Mouse (Mus musculus): Measurements from ENCODE around the gene Smim1. TPM values are rescaled to one million over a fixed set of nuclear protein-coding genes. Genes with fewer than 3 reads are reported as not detected.

Smim1 gene
- polyA plus RNA-seq, 1 experiment from 2014 or later = 33.3 TPM

DNA sequence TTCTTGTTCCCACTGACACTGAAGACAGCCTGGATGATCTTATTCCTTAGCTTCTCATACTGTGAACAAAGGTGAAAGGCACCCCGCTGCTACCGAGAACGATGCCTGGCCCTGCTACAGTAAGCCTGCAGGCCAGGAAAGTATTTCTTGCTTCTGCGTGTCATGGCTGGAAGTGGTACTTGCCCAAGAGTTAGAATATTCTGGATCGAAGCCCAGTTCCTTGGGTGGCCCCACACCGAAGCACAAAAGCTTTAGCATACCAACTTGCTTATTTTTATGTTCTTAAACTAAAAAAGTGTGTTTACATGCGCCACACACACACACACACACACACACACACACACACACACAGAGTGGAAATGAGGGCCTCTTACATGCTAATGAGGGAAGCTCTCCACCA lies 2.0 kb upstream of the Smim1 start:
- Histone ChIP-seq H3K27ac (ENCODE audit: low read depth) (no peak overlapping the region), H3K9ac (no peak overlapping the region), H3K4me1 (ENCODE audit: insufficient read depth) (peaks cover 10% of the 10 kb centered on the region), H3K4me3 (ENCODE audit: low read depth, low read length) (no peak overlapping the region), H3K9me3 (ENCODE audit: low read depth, low read length) (no peaks in the 10 kb centered on the region), H3K4me2 (no peak overlapping the region), H3K27me3 (ENCODE audit: insufficient read depth, low read length) (peaks cover 3% of the 10 kb centered on the region; the same call in 1 of the 2 replicates), H3K36me3 (ENCODE audit: insufficient read depth) (no peaks in the 10 kb centered on the region)
- no peak for TF ChIP-seq CTCF (IDR thresholded peaks at IDR 0.05; ENCODE audit: low read depth)
- ATAC-seq (ENCODE audit: insufficient read depth) = no peak
- DNase-seq = peak; percentile 30
- WGBS = 67% methylated on average over 7 of the region's 7 CpGs

DNA sequence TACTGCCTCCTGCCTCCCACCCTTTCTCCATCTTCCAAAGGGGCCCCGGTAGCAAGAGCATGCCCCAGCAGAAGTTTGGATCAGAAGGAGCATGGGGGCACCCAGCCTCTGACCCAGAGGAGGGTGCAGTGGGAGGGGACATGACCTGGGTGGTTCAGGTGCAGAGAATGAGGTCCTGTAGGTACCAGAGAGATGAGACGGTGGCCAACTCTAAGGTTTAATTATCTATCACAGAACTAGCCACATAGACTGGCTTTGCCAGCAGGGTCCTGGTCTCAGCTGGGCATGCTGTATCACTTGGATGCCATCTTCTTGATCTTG lies 371 bp upstream of the Smim1 start:
- Histone ChIP-seq H3K4me3 (ENCODE audit: low read depth, low read length) (peak overlapping the region; percentile 42), H3K9ac (peak overlapping the region; percentile 61), H3K4me1 (ENCODE audit: insufficient read depth) (peaks cover 10% of the 10 kb centered on the region), H3K27me3 (ENCODE audit: insufficient read depth, low read length) (peaks cover 3% of the 10 kb centered on the region; the same call in 1 of the 2 replicates), H3K36me3 (ENCODE audit: insufficient read depth) (peaks cover 12% of the 10 kb centered on the region), H3K9me3 (ENCODE audit: low read depth, low read length) (no peaks in the 10 kb centered on the region), H3K27ac (ENCODE audit: low read depth) (no peak overlapping the region), H3K4me2 (peak overlapping the region; percentile 74)
- no peak for DNase-seq
- WGBS = 35% methylated on average over 2 of the region's 2 CpGs
- no peak for TF ChIP-seq CTCF (IDR thresholded peaks at IDR 0.05; ENCODE audit: low read depth)
- no peak for ATAC-seq (ENCODE audit: insufficient read depth)

DNA sequence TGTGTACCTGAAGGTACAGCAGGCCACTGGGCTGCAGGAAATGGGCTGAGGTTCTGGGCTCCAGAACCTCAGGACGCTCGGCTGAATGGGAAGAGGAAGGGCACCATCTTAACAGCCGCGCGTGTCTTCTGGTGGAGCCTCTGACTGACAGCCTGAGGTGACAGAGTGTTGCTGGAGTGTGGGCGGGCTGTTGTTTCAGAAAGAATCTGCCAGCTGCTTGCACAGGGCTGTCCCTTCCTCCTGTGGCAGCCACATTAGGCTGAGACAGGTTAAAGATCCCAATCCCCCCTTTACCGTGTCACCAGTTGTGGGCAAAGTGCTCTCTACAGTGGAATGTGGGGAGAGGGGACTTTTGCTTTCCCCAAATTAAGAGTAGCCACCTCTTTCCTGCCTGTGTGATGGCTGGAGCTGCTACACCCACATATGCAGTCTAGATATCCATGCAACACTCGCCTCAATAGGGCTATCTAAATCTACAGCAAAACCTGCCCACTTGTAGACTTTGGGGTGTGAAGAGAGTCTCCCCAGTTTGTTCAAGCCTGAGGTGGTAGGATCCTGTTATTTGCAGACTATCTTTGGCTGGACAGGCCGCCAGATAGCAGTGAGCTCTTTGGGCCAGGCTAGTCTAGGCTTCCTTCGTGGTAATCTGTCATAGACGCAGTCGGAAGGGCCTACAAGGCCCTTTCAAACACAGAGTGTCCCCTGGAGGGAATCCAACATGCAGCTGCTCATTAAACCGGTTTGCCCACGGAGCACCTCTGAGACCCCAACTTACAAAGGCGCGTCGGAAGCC lies 1.1 kb downstream of the Smim1 start:
- no peaks in the 10 kb centered on the region for H3K9me3 ChIP-seq (ENCODE audit: low read depth, low read length)
- DNase-seq = peak; percentile 55
- TF ChIP-seq CTCF (IDR thresholded peaks at IDR 0.05; ENCODE audit: low read depth) = no peak
- peaks cover 3% of the 10 kb centered on the region; the same call in 1 of the 2 replicates for H3K27me3 ChIP-seq (ENCODE audit: insufficient read depth, low read length)
- H3K4me1 ChIP-seq (ENCODE audit: insufficient read depth) = peaks cover 10% of the 10 kb centered on the region
- H3K27ac ChIP-seq (ENCODE audit: low read depth) = peak overlapping the region; percentile 60
- no peak for ATAC-seq (ENCODE audit: insufficient read depth)
- WGBS = 18% methylated on average over 17 of the region's 17 CpGs
- peak overlapping the region; percentile 42 for H3K4me3 ChIP-seq (ENCODE audit: low read depth, low read length)
- H3K9ac ChIP-seq = peak overlapping the region; percentile 61
- peaks cover 27% of the 10 kb centered on the region for H3K36me3 ChIP-seq (ENCODE audit: insufficient read depth)
- peak overlapping the region; percentile 74 for H3K4me2 ChIP-seq

DNA sequence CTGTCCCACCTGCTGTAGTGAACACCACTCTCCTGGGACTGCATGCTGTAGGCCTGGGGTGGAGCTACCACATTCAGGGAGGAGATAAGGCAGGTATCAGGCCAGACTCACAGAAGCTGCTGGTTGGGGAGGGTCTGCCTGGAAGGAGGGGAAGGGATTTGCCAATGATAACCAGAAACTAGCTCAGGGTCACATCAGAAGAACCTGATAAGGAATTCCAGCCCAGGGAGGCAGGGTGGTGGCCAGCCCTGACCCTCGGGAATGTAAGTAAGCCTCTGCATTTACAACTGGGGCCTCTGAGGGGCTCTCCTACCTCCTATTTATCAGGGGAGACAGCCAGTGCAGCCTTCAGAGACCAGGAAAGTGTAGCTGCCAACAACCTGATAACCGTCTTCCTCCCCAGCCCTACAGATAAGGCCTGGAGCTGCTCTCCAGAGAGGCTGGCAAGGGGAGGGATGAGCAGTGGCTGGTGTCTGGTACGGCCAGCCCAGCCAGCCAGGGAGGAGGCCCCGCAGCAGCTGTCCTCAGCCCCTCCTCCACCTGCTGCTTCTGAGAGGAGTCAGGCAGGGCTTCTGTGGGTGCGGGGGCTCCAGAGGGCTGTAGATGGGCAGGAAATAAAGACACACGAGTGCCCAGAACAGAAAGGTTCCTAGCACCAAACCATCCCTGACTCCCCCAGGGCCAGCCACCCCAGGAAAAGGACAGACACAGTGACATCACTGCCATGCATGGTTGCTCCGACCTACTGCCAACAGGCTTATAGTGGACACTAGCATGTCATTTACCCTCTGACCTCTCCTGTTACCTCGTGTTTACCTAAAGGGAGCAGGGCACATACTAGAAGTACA lies 2.1 kb downstream of the Smim1 start:
- H3K27ac ChIP-seq (ENCODE audit: low read depth) = peak overlapping the region; percentile 32; the same call in 1 of the 2 replicates
- H3K4me3 ChIP-seq (ENCODE audit: low read depth, low read length) = peak overlapping the region; percentile 42

DNA sequence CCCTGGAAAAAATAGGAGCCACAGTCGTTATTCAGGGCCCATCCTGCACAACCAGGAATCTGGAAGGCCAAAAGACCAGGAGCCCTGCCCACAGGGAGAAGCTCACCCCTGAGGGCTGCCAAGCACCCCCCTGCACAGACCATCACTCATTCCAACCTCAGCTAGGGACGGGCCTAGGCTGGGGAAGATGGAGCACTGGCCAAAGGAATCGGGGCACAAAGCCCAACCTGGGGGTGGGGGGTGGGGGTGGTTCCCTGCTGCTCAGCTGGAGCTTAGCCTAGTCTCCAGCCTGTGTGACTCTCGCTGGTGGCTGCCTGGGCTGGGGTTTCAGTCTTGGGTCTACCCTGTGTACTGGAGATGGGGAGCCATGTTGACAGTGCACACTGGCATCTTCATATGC lies 3.2 kb downstream of the Smim1 start:
- no peak for TF ChIP-seq CTCF (IDR thresholded peaks at IDR 0.05; ENCODE audit: low read depth)
- Histone ChIP-seq H3K4me3 (ENCODE audit: low read depth, low read length) (no peak overlapping the region), H3K36me3 (ENCODE audit: insufficient read depth) (peaks cover 47% of the 10 kb centered on the region), H3K4me1 (ENCODE audit: insufficient read depth) (peaks cover 10% of the 10 kb centered on the region), H3K9me3 (ENCODE audit: low read depth, low read length) (no peaks in the 10 kb centered on the region), H3K9ac (no peak overlapping the region), H3K27ac (ENCODE audit: low read depth) (no peak overlapping the region), H3K4me2 (peak overlapping the region; percentile 11; the same call in 1 of the 2 replicates), H3K27me3 (ENCODE audit: insufficient read depth, low read length) (peaks cover 3% of the 10 kb centered on the region; the same call in 1 of the 2 replicates)
- ATAC-seq (ENCODE audit: insufficient read depth) (no peak), DNase-seq (no peak)
- 23% methylated on average over 4 of the region's 4 CpGs for WGBS

More for the DNA sequence above, 2.1 kb downstream of the Smim1 start:
- 9% methylated on average over 8 of the region's 8 CpGs for WGBS
- H3K4me1 ChIP-seq (ENCODE audit: insufficient read depth) = peaks cover 10% of the 10 kb centered on the region
- H3K4me2 ChIP-seq = peak overlapping the region; percentile 74
- H3K9ac ChIP-seq = peak overlapping the region; percentile 16; the same call in 1 of the 2 replicates
- peak; percentile 33 for ATAC-seq (ENCODE audit: insufficient read depth)
- DNase-seq = no peak
- H3K27me3 ChIP-seq (ENCODE audit: insufficient read depth, low read length) = peaks cover 3% of the 10 kb centered on the region; the same call in 1 of the 2 replicates
- no peaks in the 10 kb centered on the region for H3K9me3 ChIP-seq (ENCODE audit: low read depth, low read length)
- H3K36me3 ChIP-seq (ENCODE audit: insufficient read depth) = peaks cover 36% of the 10 kb centered on the region
- no peak for TF ChIP-seq CTCF (IDR thresholded peaks at IDR 0.05; ENCODE audit: low read depth)

DNA sequence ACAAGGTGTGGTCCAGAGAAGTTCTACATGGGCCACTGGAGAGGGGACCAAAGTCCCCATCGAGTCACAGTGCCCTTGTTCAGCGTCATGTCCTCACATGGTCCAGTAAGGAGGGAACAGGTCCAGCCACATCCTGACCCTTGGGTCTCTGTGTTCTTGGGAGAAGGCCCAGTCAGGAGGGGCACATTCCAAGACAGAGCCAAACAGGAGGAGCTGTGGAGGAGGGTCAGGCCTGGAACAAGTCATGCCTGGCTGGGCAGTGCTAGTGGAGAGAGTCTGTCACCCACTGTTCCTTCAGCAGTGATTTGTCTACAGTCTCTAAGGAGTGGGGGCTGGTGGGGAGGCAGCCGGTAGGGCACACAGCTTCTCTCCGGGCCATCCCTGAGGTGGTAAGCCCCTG lies 3.6 kb downstream of the Smim1 start:
- Histone ChIP-seq H3K4me2 (no peak overlapping the region), H3K4me1 (ENCODE audit: insufficient read depth) (peaks cover 10% of the 10 kb centered on the region), H3K36me3 (ENCODE audit: insufficient read depth) (peaks cover 51% of the 10 kb centered on the region), H3K9ac (no peak overlapping the region), H3K4me3 (ENCODE audit: low read depth, low read length) (no peak overlapping the region), H3K27ac (ENCODE audit: low read depth) (no peak overlapping the region), H3K27me3 (ENCODE audit: insufficient read depth, low read length) (peaks cover 3% of the 10 kb centered on the region; the same call in 1 of the 2 replicates), H3K9me3 (ENCODE audit: low read depth, low read length) (no peaks in the 10 kb centered on the region)
- ATAC-seq (ENCODE audit: insufficient read depth) (no peak), DNase-seq (no peak)
- 80% methylated on average over 4 of the region's 4 CpGs for WGBS
- no peak for TF ChIP-seq CTCF (IDR thresholded peaks at IDR 0.05; ENCODE audit: low read depth)

DNA sequence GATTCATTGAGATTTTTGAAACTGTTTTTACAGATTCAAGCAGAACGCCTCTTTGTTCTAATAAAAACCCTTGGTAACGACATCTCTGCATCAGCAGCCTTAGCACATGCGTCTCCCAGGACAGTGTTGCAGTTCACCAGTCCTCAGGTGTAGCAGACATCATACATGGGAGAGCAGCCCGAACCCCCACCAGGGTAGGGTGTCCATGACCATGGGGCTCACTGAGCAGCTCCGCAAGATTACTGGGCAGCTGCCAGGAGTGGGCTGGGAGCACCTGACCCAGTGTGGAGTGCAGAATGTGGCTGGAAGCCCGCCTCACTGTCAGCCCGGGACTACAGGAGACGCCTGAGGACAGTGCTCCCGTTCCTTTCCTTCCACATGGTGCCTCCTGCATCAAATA lies 4.6 kb downstream of the Smim1 start:
- no peak for TF ChIP-seq CTCF (IDR thresholded peaks at IDR 0.05; ENCODE audit: low read depth)
- peaks cover 2% of the 10 kb centered on the region; the same call in 1 of the 2 replicates for H3K27me3 ChIP-seq (ENCODE audit: insufficient read depth, low read length)
- H3K36me3 ChIP-seq (ENCODE audit: insufficient read depth) = peaks cover 60% of the 10 kb centered on the region
- 80% methylated on average over 9 of the region's 9 CpGs for WGBS
- no peaks in the 10 kb centered on the region for H3K9me3 ChIP-seq (ENCODE audit: low read depth, low read length)
- H3K4me2 ChIP-seq = no peak overlapping the region
- ATAC-seq (ENCODE audit: insufficient read depth) (no peak), DNase-seq (no peak)
- H3K27ac ChIP-seq (ENCODE audit: low read depth) = no peak overlapping the region
- H3K9ac ChIP-seq = no peak overlapping the region
- H3K4me3 ChIP-seq (ENCODE audit: low read depth, low read length) = no peak overlapping the region
- H3K4me1 ChIP-seq (ENCODE audit: insufficient read depth) = peaks cover 10% of the 10 kb centered on the region
